Mouse (Mus musculus) gastrocnemius, postnatal 25 days (tissue): ENCODE measurements around the gene Foxa3. TPM values are rescaled to one million over a fixed set of nuclear protein-coding genes. Genes with fewer than 3 reads are reported as not detected.
A peak's percentile ranks its signal among the peaks of the same experiment; 100 is the strongest.
"Not testable (repeated sequence)": the region's sequence is repeated elsewhere in the genome, so short reads cannot be mapped to it uniquely, and the experiment has no call there.

Experiments
- DNase-seq: peaks from one replicate; pipeline ENCODE4 v3.0.0; 2022
- long read RNA-seq, 2 experiments: library from polyadenylated mRNA; stranded (forward); transcript quantifications; one replicate each; pipeline ENCODE4 v2.0.0; 2021
- total RNA-seq, 2 experiments: library from RNA; stranded (reverse); gene quantifications; 1 replicate in 1 of 2; 2 replicates in 1 of 2; pipeline ENCODE4 v1.2.3; 2021

The Foxa3 gene
- not detected for total RNA-seq
- long read RNA-seq, experiment 1: 0 reads
- long read RNA-seq, experiment 2: 0 reads

- peak; percentile 76 for DNase-seq
Observed at GRCm38 (mm10) chr7:19023357-19023814, at the start of gene Foxa3. TSS of gene Foxa3 (minus strand) at chr7:19023538.

- not testable (repeated sequence) for DNase-seq
Observed at GRCm38 (mm10) chr7:19071024-19071423, 47.7 kb upstream of the Foxa3 start.

DNA sequence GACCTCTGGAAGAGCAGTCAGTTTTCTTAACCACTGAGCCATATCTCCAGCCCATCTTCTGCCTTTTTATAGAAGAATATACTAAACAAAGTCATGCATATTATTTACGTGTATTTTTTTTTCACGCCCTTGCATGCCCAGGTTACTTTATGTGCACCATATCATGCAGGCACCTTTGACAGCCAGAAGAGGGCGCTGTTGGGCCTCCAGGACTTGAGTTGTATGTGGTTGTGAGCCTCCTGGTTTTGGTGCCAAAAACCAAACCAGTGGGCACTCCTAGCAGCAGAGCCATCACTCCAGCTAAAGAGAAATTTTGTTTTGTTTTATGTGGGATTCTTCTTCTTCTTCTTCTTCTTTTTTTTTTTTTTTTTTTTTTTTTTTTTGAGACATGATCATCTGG is 46.2 kb upstream of the Foxa3 start:
- no peak for DNase-seq

DNA sequence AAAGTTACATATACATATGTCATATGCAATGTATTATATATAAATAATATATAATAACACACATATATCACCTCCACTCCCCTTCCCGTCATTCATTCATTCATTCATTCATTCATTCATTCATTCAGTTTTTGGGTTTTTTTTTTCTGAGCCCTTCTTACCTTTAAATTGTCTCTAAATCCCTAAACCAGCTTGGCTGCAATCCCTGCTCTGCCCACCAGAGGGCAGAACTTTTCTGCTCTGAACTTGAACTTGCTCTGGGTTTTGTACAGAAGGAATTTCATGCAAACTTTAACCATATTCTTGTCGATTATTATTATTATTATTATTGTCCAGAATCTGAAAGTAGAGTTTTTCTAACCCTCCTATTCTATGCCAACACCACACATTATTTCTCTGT is 45.4 kb upstream of the Foxa3 start:
- DNase-seq: no peak

- no peak for DNase-seq
Observed at GRCm38 (mm10) chr7:19067935-19068334, 44.6 kb upstream of the Foxa3 start.

DNA sequence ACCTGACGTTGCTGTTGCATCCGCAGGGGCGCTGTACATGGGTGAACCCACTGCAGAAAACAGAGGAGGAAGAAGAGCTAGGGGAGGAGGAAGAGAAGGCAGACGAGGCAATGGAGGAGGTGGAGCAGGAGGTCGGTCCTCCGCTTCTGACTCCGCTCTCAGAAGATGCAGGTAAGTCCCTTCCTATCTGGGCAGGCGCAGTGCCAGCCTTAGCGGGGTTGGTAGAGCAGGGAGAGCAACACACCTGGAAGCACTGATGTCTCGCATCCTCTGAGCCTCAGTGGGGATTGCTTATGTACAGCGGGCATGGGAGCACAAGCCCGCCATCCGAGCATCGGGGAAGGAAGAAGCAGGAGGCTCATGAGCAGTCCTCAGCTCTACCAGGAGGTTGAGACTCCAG is 43.7 kb upstream of the Foxa3 start:
- no peak for DNase-seq

DNA sequence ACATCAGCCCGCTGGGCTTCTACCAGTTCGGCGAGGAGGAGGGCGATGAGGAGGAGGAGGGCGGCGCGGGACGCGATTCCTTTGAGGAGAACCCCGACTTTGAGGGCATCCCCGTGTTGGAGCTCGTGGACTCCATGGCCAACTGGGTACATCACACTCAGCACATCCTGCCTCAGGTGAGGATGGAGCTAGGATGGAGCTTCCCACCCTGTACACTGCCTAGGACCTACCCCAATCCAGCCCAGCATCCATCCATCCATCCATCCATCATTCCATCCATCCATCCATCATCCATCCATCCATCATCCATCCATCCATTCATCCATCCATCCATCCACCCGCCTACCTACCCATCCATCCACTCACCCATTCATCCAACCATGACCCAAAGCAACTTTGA is 42.6 kb upstream of the Foxa3 start:
- DNase-seq: no peak

DNA sequence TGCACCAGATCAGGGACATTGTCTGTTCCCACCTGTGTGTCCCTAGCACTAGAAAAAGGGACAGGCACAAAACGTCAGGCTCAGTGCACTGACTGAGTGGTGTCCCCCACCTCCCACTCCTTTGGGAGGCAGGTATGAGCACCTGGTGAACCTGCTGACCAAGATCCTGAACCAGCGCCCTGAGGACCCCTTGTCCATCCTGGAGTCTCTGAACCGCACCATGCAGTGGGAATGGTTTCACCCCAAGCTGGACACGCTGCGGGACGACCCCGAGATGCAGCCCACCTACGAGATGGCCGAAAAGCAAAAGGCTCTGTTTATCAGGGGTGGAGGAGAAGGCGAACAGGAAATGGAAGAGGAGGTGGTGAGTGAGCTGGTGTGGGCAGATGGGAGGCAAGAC is 34.1 kb upstream of the Foxa3 start:
- DNase-seq: no peak

DNA sequence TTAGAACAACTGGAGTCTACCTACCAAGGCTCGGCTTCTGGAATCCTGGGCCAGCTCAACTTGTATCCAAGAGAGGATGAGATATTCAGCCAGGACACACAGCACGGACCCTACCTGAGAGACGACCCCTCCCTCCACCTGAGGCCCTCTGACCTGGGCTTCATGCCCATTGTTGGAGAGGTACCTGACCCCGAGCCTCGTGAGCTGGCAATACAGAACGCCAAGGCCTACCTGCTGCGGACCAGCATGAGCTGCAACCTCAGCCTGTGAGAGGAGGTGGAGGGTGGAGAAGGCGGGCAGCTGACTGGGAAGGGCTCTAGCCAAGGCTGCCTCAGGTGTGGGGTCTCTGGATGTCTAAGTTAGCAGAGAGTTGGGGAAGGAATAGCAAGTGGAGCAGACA is 31.8 kb upstream of the Foxa3 start:
- DNase-seq: no peak

DNA sequence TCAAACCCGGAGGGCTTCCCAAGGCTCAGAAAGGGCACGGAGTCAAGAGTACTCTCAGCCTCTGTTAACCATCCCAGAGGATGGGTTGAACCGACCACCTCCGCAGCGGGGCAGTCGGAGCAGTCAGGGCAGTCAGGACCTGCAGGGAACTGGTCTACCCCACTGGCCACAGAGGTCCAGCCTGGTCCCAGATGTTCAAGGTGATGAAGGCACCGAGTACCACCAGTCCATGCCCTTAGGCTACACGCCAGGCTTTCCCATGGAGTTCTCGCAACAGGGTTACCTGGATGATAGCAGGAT is 31.4 kb upstream of the Foxa3 start:
- no peak for DNase-seq

GRCm38 (mm10) chr7:19054047-19054776 is 30.9 kb upstream of the Foxa3 start, which contains the start of gene Rsph6a:
TSS of gene Rsph6a (plus strand) at chr7:19054690.
- DNase-seq: no peak

DNA sequence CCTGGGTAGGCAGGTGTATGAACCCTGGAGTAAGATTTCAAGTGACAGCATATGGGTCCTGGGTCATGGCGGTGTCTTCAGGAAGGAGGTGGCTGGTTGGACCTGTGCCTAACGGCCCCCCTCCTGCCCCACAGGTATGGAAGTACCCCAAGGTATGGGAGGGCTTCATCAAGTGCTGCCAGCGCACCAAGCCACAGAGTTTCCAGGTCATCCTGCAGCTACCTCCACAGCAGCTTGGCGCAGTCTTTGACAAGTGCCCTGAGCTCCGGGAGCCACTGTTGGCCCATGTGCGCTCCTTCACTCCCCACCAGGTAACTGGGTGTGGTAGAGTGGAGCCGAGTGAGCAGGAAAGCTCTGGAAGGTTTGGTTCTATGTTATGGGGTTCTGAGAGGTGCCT is 29.8 kb upstream of the Foxa3 start:
- no peak for DNase-seq

GRCm38 (mm10) chr7:19052345-19053135 is 29.2 kb upstream of the Foxa3 start:
- peak; percentile 75 for DNase-seq

GRCm38 (mm10) chr7:19051161-19051560 is 27.8 kb upstream of the Foxa3 start:
- DNase-seq: no peak

DNA sequence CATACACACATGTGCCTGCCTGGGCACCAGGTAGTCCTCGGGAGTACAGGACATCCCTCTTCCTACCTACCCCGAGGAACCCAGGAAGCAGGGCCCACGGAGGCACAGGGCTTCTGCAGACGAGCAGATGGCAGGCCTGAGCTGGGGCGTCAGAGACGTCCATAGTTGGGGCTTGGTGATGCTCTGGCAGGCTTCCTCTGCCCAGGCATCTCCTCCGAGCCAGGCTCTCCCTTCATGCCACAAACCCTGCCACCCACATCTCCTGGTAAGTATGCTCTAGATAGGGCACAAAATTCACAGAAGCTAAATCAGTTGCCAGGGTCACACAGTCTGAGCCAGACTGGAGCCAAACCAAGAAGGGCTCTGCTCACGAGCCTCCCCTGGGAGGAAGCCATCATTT is 26.8 kb upstream of the Foxa3 start:
- DNase-seq: no peak

DNA sequence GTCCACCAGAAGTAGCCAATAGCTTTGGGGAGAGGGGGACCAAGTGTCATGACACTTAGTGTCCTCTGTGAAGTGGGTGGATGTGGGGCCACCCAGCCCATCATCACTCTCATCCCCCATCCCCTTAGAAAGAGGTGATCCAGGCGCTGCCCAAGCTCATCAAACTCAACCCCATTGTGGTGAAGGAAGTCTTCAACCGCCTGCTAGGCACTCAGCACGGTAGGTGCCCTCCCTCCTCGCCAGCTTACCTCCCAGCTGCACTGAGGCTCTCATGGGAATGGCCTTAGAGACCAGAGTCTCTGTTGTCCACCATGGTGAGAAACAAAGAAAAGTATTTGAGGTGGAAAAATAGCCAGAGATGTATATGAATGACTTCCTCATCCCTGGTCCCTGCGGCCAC is 25.9 kb upstream of the Foxa3 start:
- DNase-seq: no peak

DNA sequence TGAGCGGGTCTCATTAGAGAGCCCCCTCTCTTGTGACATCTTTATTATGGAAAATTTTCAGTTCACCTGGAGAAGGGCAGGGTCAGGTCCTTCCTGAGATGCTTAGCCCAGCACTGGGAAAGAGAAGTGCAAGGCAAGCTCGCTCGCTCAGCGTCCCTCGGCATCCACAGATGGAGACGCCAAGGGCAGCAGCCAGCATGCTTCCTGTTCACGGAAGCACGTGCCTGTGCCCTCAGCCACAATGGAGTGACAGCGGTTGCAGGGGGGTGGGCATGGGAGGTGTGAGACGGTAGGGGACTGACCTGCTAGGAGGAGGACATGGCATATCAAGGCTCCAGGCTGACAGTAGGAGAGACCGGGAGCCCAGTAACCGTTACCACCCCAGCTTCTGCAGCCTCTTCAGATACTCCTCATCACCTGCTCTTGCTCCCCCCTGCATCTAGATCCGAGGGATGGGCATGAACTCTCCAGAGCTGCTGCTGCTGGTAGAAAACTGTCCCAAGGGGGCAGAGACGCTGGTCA is 24.7 kb upstream of the Foxa3 start:
- DNase-seq: no peak

- DNase-seq: peak; percentile 81
Observed at GRCm38 (mm10) chr7:19046286-19047069, 23.1 kb upstream of the Foxa3 start.

DNA sequence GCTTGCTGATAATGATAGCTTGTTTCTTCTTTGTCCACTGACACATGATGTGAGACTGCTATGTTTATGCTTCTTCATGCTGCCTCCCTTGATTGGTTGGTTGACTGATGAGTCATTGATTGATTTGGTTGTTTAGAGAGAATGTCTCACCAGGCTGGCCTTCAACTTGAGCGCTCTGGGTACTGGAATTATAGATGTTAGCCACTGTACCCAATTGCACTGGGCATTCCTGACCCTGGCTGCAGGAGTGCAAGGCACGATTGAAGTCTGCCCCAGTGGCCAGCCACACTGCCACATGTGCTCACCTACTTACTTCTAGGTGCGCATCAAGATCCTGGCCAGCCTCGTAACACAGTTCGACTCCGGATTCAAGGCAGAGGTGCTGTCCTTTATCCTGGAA is 21.3 kb upstream of the Foxa3 start:
- DNase-seq: no peak

GRCm38 (mm10) chr7:19031641-19032040 is 8.3 kb upstream of the Foxa3 start:
- DNase-seq: no peak

- DNase-seq: no peak
Observed at GRCm38 (mm10) chr7:19029084-19029653, 5.8 kb upstream of the Foxa3 start.

DNA sequence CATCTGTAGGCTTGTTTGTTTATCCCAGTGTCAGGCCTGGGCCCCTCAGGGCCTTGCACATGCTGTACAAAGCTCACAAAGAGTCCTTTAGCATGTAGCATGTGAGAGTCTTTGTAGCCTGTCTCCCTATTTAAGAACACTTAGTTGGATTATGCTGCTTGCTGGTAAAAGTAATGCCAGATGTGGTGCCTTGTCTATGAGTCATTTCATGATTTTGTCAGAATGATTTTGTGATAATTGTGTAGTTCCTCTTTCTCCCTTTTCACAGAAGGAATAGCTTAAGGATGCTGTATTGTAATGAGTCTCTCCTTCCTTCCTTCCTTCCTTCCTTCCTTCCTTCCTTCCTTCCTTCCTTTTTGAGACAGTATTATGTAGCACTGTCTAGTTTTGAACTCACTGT is 4.7 kb upstream of the Foxa3 start:
- DNase-seq: no peak
